Mouse (Mus musculus): ENCODE data around the gene Jdp2. TPM values are rescaled to one million over a fixed set of nuclear protein-coding genes. Genes with fewer than 3 reads are reported as not detected.

Jdp2 gene
- total RNA-seq, 1 experiment = 15.9 TPM

DNA sequence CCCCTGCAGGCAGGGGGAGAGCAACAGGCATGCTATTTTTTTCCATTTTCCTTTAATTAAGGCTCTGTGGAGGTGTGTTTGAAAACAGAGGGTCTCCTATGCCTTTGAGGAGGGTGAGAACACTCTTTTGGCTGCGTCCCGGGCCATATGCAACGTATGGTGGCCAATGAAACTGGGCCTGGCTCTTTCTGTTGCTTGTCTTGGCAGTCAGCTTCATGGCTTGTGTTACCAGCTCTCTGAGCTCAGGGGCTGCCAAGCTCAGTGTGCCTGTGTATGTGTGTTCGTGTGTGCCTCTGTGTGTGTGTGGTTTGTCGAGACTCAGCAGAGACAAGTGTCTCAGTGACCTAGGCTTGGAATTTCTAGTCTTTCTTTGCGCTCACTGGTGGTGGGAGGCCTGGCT lies 2.7 kb downstream of the Jdp2 start:
- Histone ChIP-seq H3K27ac (ENCODE audit: insufficient read depth, low read depth, low read length, poor library complexity, severe bottlenecking) (no peak overlapping the region), H3K4me1 (ENCODE audit: control insufficient read depth in 2 of 2, insufficient read depth in 2 of 2, low read length in 2 of 2, poor library complexity in 1 of 2) (peaks cover 0 to 4% of the 10 kb centered on the region in 2 experiments; a peak in 1 of 4 replicates), H3K9ac (ENCODE audit: insufficient read depth, low read depth, low read length, poor library complexity, severe bottlenecking) (no peak overlapping the region), H3K36me3 (ENCODE audit: control insufficient read depth, insufficient read depth, low read length, poor library complexity, severe bottlenecking) (no peaks in the 10 kb centered on the region), H3K4me3 (ENCODE audit: insufficient read depth in 1 of 2, low read depth in 1 of 2, low read length in 2 of 2, poor library complexity in 1 of 2, severe bottlenecking in 1 of 2) (no peak overlapping the region), H3K9me3 (ENCODE audit: control insufficient read depth, insufficient read depth, low read depth, low read length) (no peaks in the 10 kb centered on the region)
- in situ Hi-C loops (cut with MboI; ENCODE audit: low sequenced_read_pairs in 2 of 2, unreplicated experiment in 2 of 2) = no loop called here
- TF ChIP-seq ZC3H11A (IDR thresholded peaks at IDR 0.05; ENCODE audit: borderline replicate concordance, low read depth, low read length) (no peak), ZNF384 (IDR thresholded peaks at IDR 0.05; ENCODE audit: low read depth, low read length) (no peak), HCFC1 (IDR thresholded peaks at IDR 0.05; ENCODE audit: borderline replicate concordance, insufficient read depth, low read length) (no peak), CHD2 (IDR thresholded peaks at IDR 0.05; ENCODE audit: low read depth, low read length) (no peak), MAFK (IDR thresholded peaks at IDR 0.05; ENCODE audit: insufficient read depth, low read depth, low read length) (no peak)
- DNase-seq (ENCODE audit: low read depth, low spot score) = no peak

- no peaks in the 10 kb centered on the region for H3K9me3 ChIP-seq (ENCODE audit: control insufficient read depth, insufficient read depth, low read depth, low read length)
- H3K27ac ChIP-seq (ENCODE audit: insufficient read depth, low read depth, low read length, poor library complexity, severe bottlenecking) = no peak overlapping the region
- no peak for TF ChIP-seq ZNF384 (IDR thresholded peaks at IDR 0.05; ENCODE audit: low read depth, low read length)
- TF ChIP-seq ZC3H11A (IDR thresholded peaks at IDR 0.05; ENCODE audit: borderline replicate concordance, low read depth, low read length) = no peak
- TF ChIP-seq CHD2 (IDR thresholded peaks at IDR 0.05; ENCODE audit: low read depth, low read length) = no peak
- no peak for TF ChIP-seq MAFK (IDR thresholded peaks at IDR 0.05; ENCODE audit: insufficient read depth, low read depth, low read length)
- TF ChIP-seq HCFC1 (IDR thresholded peaks at IDR 0.05; ENCODE audit: borderline replicate concordance, insufficient read depth, low read length) = no peak
- no peak for DNase-seq (ENCODE audit: low read depth, low spot score)
- no peak overlapping the region for H3K9ac ChIP-seq (ENCODE audit: insufficient read depth, low read depth, low read length, poor library complexity, severe bottlenecking)
- in situ Hi-C loops (cut with MboI; ENCODE audit: low sequenced_read_pairs in 2 of 2, unreplicated experiment in 2 of 2) = no loop called here
- no peaks in the 10 kb centered on the region for H3K36me3 ChIP-seq (ENCODE audit: control insufficient read depth, insufficient read depth, low read length, poor library complexity, severe bottlenecking)
- H3K4me1 ChIP-seq (ENCODE audit: control insufficient read depth in 2 of 2, insufficient read depth in 2 of 2, low read length in 2 of 2, poor library complexity in 1 of 2) = peaks cover 0 to 4% of the 10 kb centered on the region in 2 experiments; a peak in 1 of 4 replicates
- no peak overlapping the region for H3K4me3 ChIP-seq (ENCODE audit: insufficient read depth in 1 of 2, low read depth in 1 of 2, low read length in 2 of 2, poor library complexity in 1 of 2, severe bottlenecking in 1 of 2)
Observed at GRCm38 (mm10) chr12:85602153-85602552, 3.3 kb downstream of the Jdp2 start.

GRCm38 (mm10) chr12:85602811-85603210 lies 4.0 kb downstream of the Jdp2 start:
- Histone ChIP-seq H3K9me3 (ENCODE audit: control insufficient read depth, insufficient read depth, low read depth, low read length) (no peaks in the 10 kb centered on the region), H3K27ac (ENCODE audit: insufficient read depth, low read depth, low read length, poor library complexity, severe bottlenecking) (no peak overlapping the region), H3K4me3 (ENCODE audit: insufficient read depth in 1 of 2, low read depth in 1 of 2, low read length in 2 of 2, poor library complexity in 1 of 2, severe bottlenecking in 1 of 2) (no peak overlapping the region), H3K4me1 (ENCODE audit: control insufficient read depth in 2 of 2, insufficient read depth in 2 of 2, low read length in 2 of 2, poor library complexity in 1 of 2) (peaks cover 0 to 4% of the 10 kb centered on the region in 2 experiments; a peak in 1 of 4 replicates), H3K9ac (ENCODE audit: insufficient read depth, low read depth, low read length, poor library complexity, severe bottlenecking) (no peak overlapping the region), H3K36me3 (ENCODE audit: control insufficient read depth, insufficient read depth, low read length, poor library complexity, severe bottlenecking) (no peaks in the 10 kb centered on the region)
- in situ Hi-C loops (cut with MboI; ENCODE audit: low sequenced_read_pairs in 2 of 2, unreplicated experiment in 2 of 2) = no loop called here
- no peak for DNase-seq (ENCODE audit: low read depth, low spot score)
- TF ChIP-seq ZC3H11A (IDR thresholded peaks at IDR 0.05; ENCODE audit: borderline replicate concordance, low read depth, low read length) = no peak

DNA sequence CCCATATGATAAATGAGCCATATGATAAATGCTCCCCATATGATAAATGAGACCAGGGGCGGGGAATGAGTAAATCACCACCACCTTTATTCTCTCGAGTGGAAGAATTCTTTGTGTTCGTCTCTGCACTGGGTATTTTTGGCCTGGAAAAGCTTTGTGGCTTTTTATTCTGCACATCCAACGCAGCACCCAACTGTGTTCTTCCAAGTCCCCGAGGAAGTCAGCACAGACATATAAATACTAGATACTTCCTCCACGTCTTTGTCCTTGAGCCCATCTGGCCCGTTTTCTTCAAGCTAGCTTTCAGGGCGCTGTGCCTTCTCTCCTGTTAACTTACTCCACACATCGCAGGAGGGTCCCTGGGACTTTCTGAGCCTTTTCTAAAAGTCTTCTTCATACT lies 4.9 kb downstream of the Jdp2 start:
- Histone ChIP-seq H3K4me3 (ENCODE audit: insufficient read depth in 1 of 2, low read depth in 1 of 2, low read length in 2 of 2, poor library complexity in 1 of 2, severe bottlenecking in 1 of 2) (no peak overlapping the region), H3K9ac (ENCODE audit: insufficient read depth, low read depth, low read length, poor library complexity, severe bottlenecking) (no peak overlapping the region), H3K36me3 (ENCODE audit: control insufficient read depth, insufficient read depth, low read length, poor library complexity, severe bottlenecking) (no peaks in the 10 kb centered on the region), H3K9me3 (ENCODE audit: control insufficient read depth, insufficient read depth, low read depth, low read length) (no peaks in the 10 kb centered on the region), H3K4me1 (ENCODE audit: control insufficient read depth in 2 of 2, insufficient read depth in 2 of 2, low read length in 2 of 2, poor library complexity in 1 of 2) (peaks cover 0 to 4% of the 10 kb centered on the region in 2 experiments; a peak in 1 of 4 replicates), H3K27ac (ENCODE audit: insufficient read depth, low read depth, low read length, poor library complexity, severe bottlenecking) (no peak overlapping the region)
- no peak for DNase-seq (ENCODE audit: low read depth, low spot score)
- in situ Hi-C loops (cut with MboI; ENCODE audit: low sequenced_read_pairs in 2 of 2, unreplicated experiment in 2 of 2) = no loop called here
- TF ChIP-seq ZC3H11A (IDR thresholded peaks at IDR 0.05; ENCODE audit: borderline replicate concordance, low read depth, low read length) (no peak), MAFK (IDR thresholded peaks at IDR 0.05; ENCODE audit: insufficient read depth, low read depth, low read length) (no peak), CHD2 (IDR thresholded peaks at IDR 0.05; ENCODE audit: low read depth, low read length) (no peak)

GRCm38 (mm10) chr12:85604301-85604998 lies 5.6 kb downstream of the Jdp2 start:
- in situ Hi-C loops (cut with MboI; ENCODE audit: low sequenced_read_pairs in 2 of 2, unreplicated experiment in 2 of 2) = no loop called here
- H3K9ac ChIP-seq (ENCODE audit: insufficient read depth, low read depth, low read length, poor library complexity, severe bottlenecking) = no peak overlapping the region
- DNase-seq (ENCODE audit: low read depth, low spot score) = no peak
- H3K4me3 ChIP-seq (ENCODE audit: insufficient read depth in 1 of 2, low read depth in 1 of 2, low read length in 2 of 2, poor library complexity in 1 of 2, severe bottlenecking in 1 of 2) = no peak overlapping the region
- H3K4me1 ChIP-seq (ENCODE audit: control insufficient read depth in 2 of 2, insufficient read depth in 2 of 2, low read length in 2 of 2, poor library complexity in 1 of 2) = peaks cover 0 to 4% of the 10 kb centered on the region in 2 experiments; a peak in 1 of 4 replicates
- TF ChIP-seq HCFC1 (IDR thresholded peaks at IDR 0.05; ENCODE audit: borderline replicate concordance, insufficient read depth, low read length) = no peak
- TF ChIP-seq CHD2 (IDR thresholded peaks at IDR 0.05; ENCODE audit: low read depth, low read length) = no peak
- no peak for TF ChIP-seq ZNF384 (IDR thresholded peaks at IDR 0.05; ENCODE audit: low read depth, low read length)
- TF ChIP-seq ZC3H11A (IDR thresholded peaks at IDR 0.05; ENCODE audit: borderline replicate concordance, low read depth, low read length) = no peak
- TF ChIP-seq MAFK (IDR thresholded peaks at IDR 0.05; ENCODE audit: insufficient read depth, low read depth, low read length) = no peak
- H3K36me3 ChIP-seq (ENCODE audit: control insufficient read depth, insufficient read depth, low read length, poor library complexity, severe bottlenecking) = no peaks in the 10 kb centered on the region; the same call in 1 of the 2 replicates
- no peaks in the 10 kb centered on the region for H3K9me3 ChIP-seq (ENCODE audit: control insufficient read depth, insufficient read depth, low read depth, low read length)
- H3K27ac ChIP-seq (ENCODE audit: insufficient read depth, low read depth, low read length, poor library complexity, severe bottlenecking) = no peak overlapping the region
